Mouse (Mus musculus) C2C12 (cell line): ENCODE measurements around the gene Taf1b.

Experiments
- CTCF ChIP-seq: IDR thresholded peaks from one replicate; pipeline ENCODE4 v1.5.1; 2011; ENCODE audit not compliant: control insufficient read depth, insufficient read depth, insufficient read length
- MAX ChIP-seq: IDR thresholded peaks from one replicate; pipeline ENCODE4 v1.6.1; 2011; ENCODE audit warnings: mild to moderate bottlenecking, control low read depth
- MYOD1 ChIP-seq: IDR thresholded peaks from one replicate; pipeline ENCODE4 v1.6.1; 2011; ENCODE audit warnings: low read depth; ENCODE audit not compliant: control insufficient read depth, insufficient read length
- MYOG ChIP-seq: IDR thresholded peaks from one replicate; pipeline ENCODE4 v1.6.1; 2011; ENCODE audit not compliant: control insufficient read depth, insufficient read length; ENCODE audit errors: extremely low read depth

DNA sequence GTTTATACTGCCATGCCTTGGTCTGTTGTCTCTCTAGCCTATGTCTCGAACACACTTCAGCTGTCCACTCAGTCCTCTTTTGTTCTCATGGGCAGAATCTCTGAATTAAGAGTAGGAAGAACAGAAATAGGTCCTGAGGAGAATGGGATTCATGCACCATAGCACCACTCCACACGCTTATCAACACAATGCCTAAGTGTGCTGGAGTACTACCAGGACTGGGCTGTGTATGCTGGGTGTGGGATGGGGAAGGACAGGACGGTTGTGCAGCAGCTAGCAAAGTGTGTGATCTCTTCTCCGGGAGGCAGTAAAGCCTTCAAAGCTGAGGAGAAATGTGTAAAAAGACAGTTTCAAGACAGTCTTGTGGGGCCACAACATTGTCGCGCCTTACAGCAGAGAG lies 50.7 kb downstream of the Taf1b start:
- TF ChIP-seq CTCF (no peak), MYOG (no peak), MAX (no peak), MYOD1 (no peak)
